ENCODE assay signal across 9 mouse cellular contexts in the genomic region with DNA sequence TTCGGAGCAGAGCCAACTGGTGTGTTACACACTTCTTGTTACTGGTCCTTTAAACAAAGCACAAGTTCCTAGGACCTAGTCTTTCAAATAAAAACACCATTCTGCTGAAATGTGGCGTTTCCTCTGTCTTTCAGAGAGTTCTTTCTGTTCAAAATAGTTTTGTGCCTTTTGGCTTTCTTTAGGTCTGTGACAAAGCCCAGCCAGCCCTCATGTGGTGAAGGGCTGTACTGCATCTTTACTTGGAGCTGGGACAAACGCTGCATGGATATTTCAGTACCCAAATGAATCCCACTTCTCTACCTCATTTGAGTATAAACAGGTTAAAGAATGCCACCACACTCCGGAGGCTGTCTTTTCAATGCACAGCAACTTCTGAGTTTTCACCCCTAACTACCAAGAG.
A peak's percentile ranks its signal among the peaks of the same experiment; 100 is the strongest.
DNase-seq lines count a peak whose midpoint lies in the region; ATAC-seq lines count a peak whose summit lies in the region.
"Had no signal": no experiment of that assay in that cellular context is flagged by ENCODE, and none has a peak within 500 bp of the region (broad histone marks: within the 10 kb centered on the region; RNA-seq: fewer than 3 reads in every experiment).

No protein-coding gene starts in this region.

- DNase-seq in hindbrain, embryonic 11.5 days (ENCODE audit: low spot score), result peak; percentile 83
- DNase-seq in ES-CJ7 (ENCODE audit: low read depth, low spot score), result peak; percentile 55
- DNase-seq in cerebellum, adult 9-10 months, result peak; percentile 77
- DNase-seq in gastrocnemius, postnatal 4 days (ENCODE audit: low spot score in 2 of 2), result peak; percentile 46 to 73
- peak; percentile 76 to 79 for DNase-seq in layer of hippocampus, postnatal 10 days (ENCODE audit: low spot score in 2 of 2)
- peak; percentile 84 for DNase-seq in thymus, postnatal 4 days

- H3K36me3 ChIP-seq in hindbrain, embryonic 11.5 days (ENCODE audit: control insufficient read depth, insufficient read depth, low read length), result no peaks in the 10 kb centered on the region
- H3K36me3 ChIP-seq in hindbrain, embryonic 16.5 days (ENCODE audit: control insufficient read depth, insufficient read depth, low read length), result no peaks in the 10 kb centered on the region
- H3K36me3 ChIP-seq: liver, embryonic 15.5 days had no signal

- H3K9ac ChIP-seq in hindbrain, embryonic 11.5 days (ENCODE audit: low read depth, low read length), result no peak overlapping the region
- no peak overlapping the region for H3K9ac ChIP-seq in hindbrain, embryonic 16.5 days (ENCODE audit: low read depth, low read length)
- H3K9ac ChIP-seq: liver, embryonic 15.5 days had no signal

- H3K4me2 ChIP-seq in hindbrain, embryonic 11.5 days (replicated peaks; ENCODE audit: low read depth, low read length), result no peak overlapping the region
- H3K4me2 ChIP-seq in hindbrain, embryonic 16.5 days (ENCODE audit: low read length), result no peak overlapping the region
- H3K4me2 ChIP-seq: liver, embryonic 15.5 days had no signal

- ATAC-seq in hindbrain, embryonic 11.5 days (ENCODE audit: low FRiP score), result no peak
- ATAC-seq in hindbrain, embryonic 16.5 days, result no peak
- ATAC-seq in megakaryocyte-erythroid progenitor cell, adult 5-6 weeks (replicated peaks; ENCODE audit: low FRiP score, low TSS enrichment, poor library complexity, severe bottlenecking), result peak; percentile 43; the same call in 1 of the 2 replicates

- H3K27me3 ChIP-seq in hindbrain, embryonic 11.5 days (ENCODE audit: control insufficient read depth, insufficient read depth, low read length), result no peaks in the 10 kb centered on the region
- H3K27me3 ChIP-seq in hindbrain, embryonic 16.5 days (replicated peaks; ENCODE audit: control insufficient read depth, insufficient read depth, low read length), result no peaks in the 10 kb centered on the region
- H3K27me3 ChIP-seq: liver, embryonic 15.5 days had no signal

- no peak overlapping the region for H3K4me3 ChIP-seq in hindbrain, embryonic 11.5 days (ENCODE audit: low read depth, low read length)
- no peak overlapping the region for H3K4me3 ChIP-seq in hindbrain, embryonic 16.5 days (ENCODE audit: low read length)
- H3K4me3 ChIP-seq: liver, embryonic 15.5 days had no signal

- no peak overlapping the region for H3K27ac ChIP-seq in hindbrain, embryonic 11.5 days (ENCODE audit: low read depth, low read length)
- H3K27ac ChIP-seq in hindbrain, embryonic 16.5 days (ENCODE audit: low read depth, low read length), result no peak overlapping the region
- H3K27ac ChIP-seq: liver, embryonic 15.5 days had no signal

- H3K9me3 ChIP-seq in hindbrain, embryonic 11.5 days (ENCODE audit: control insufficient read depth, low read length), result no peaks in the 10 kb centered on the region
- H3K9me3 ChIP-seq in hindbrain, embryonic 16.5 days (ENCODE audit: control insufficient read depth, low read length), result no peaks in the 10 kb centered on the region
- H3K9me3 ChIP-seq: liver, embryonic 15.5 days had no signal

- 49% methylated on average over 4 of the region's 4 CpGs for WGBS in hindbrain, embryonic 11.5 days
- 39% methylated on average over 4 of the region's 4 CpGs for WGBS in hindbrain, embryonic 16.5 days

- no peaks in the 10 kb centered on the region; the same call in 1 of the 2 replicates for H3K4me1 ChIP-seq in hindbrain, embryonic 11.5 days (replicated peaks; ENCODE audit: control insufficient read depth, insufficient read depth, low read length)
- peaks cover 4% of the 10 kb centered on the region for H3K4me1 ChIP-seq in hindbrain, embryonic 16.5 days (ENCODE audit: control insufficient read depth, insufficient read depth, low read depth, low read length)
- H3K4me1 ChIP-seq: liver, embryonic 15.5 days had no signal
